Mouse (Mus musculus) CH12.LX (cell line): ENCODE measurements around the gene Cdkn2d. TPM values are rescaled to one million over a fixed set of nuclear protein-coding genes. Genes with fewer than 3 reads are reported as not detected.

Experiments used
- DNase-seq: peaks from one replicate; pipeline ENCODE4 v3.0.0-alpha.2; 2013; ENCODE audit errors: extremely low read depth
- H3K27ac ChIP-seq: 2 replicates; pipeline ENCODE4 v1.5.1; 2012; ENCODE audit warnings: low read depth, mild to moderate bottlenecking, control low read depth, moderate library complexity; ENCODE audit not compliant: insufficient read depth
- H3K27me3 ChIP-seq: replicated peaks from 2 replicates; pipeline ENCODE3; 2012; ENCODE audit warnings: inconsistent platforms
- H3K36me3 ChIP-seq, 2 experiments: replicated peaks in 1 of 2; 2 replicates each; pipeline versions ENCODE3 to v1.6.1; 2012; ENCODE audit warnings: inconsistent platforms in 1 of 2, low read length in 1 of 2, mild to moderate bottlenecking in 1 of 2, mixed read lengths in 1 of 2, moderate library complexity in 1 of 2; ENCODE audit not compliant: control insufficient read depth in 1 of 2, insufficient read depth in 1 of 2
- H3K4me1 ChIP-seq, 2 experiments: 2 replicates each; pipeline ENCODE4 v1.6.1; 2012; ENCODE audit warnings: inconsistent platforms in 1 of 2, moderate library complexity in 1 of 2; ENCODE audit not compliant: insufficient read depth in 2 of 2, control insufficient read depth in 1 of 2
- H3K4me2 ChIP-seq: 2 replicates; pipeline ENCODE4 v1.6.1; 2012; ENCODE audit warnings: low read depth, mild to moderate bottlenecking, control low read depth; ENCODE audit not compliant: poor library complexity, insufficient read depth, severe bottlenecking
- H3K4me3 ChIP-seq, 3 experiments: fragments of 150-350 bp in 1 of 3; sonication (generic) in 1 of 3; replicated peaks in 1 of 3; 2 replicates each; pipeline versions ENCODE3 to v1.5.1; 2011 to 2012; ENCODE audit warnings: low read depth in 2 of 3, low read length in 2 of 3, mild to moderate bottlenecking in 2 of 3, moderate library complexity in 2 of 3, control low read depth in 1 of 3, improper control_type of control experiment in 1 of 3, inconsistent platforms in 1 of 3, mixed read lengths in 1 of 3; ENCODE audit not compliant: poor library complexity in 1 of 3
- H3K79me2 ChIP-seq: replicated peaks from 2 replicates; pipeline ENCODE4 v1.6.1; 2012; ENCODE audit warnings: mild to moderate bottlenecking, moderate library complexity; ENCODE audit not compliant: control insufficient read depth, poor library complexity, insufficient read depth, severe bottlenecking; ENCODE audit errors: extremely low read depth
- H3K9ac ChIP-seq: 2 replicates; pipeline ENCODE4 v1.6.1; 2012; ENCODE audit warnings: low read depth, mild to moderate bottlenecking, control low read depth, moderate library complexity; ENCODE audit not compliant: insufficient read depth
- H3K9me3 ChIP-seq: replicated peaks from 2 replicates; pipeline ENCODE3; 2012; ENCODE audit warnings: low read length, inconsistent platforms, mixed read lengths
- CHD2 ChIP-seq: IDR thresholded peaks from 2 replicates; pipeline ENCODE4 v1.6.1; 2011; ENCODE audit warnings: low read length, improper control_type of control experiment
- CTCF ChIP-seq, 2 experiments: IDR thresholded peaks in 1 of 2; conservative IDR thresholded peaks in 1 of 2; 2 replicates each; pipeline ENCODE4 v1.5.1; 2011 to 2012; ENCODE audit warnings: low read depth in 2 of 2, low read length in 2 of 2, improper control_type of control experiment in 1 of 2, inconsistent platforms in 1 of 2, mild to moderate bottlenecking in 1 of 2, moderate library complexity in 1 of 2
- E2F4 ChIP-seq: IDR thresholded peaks from 2 replicates; pipeline ENCODE4 v1.6.1; 2011; ENCODE audit warnings: low read depth, low read length, improper control_type of control experiment; ENCODE audit not compliant: insufficient replicate concordance
- ELF1 ChIP-seq: IDR thresholded peaks from 2 replicates; pipeline ENCODE4 v1.6.1; 2014; ENCODE audit warnings: low read depth, mild to moderate bottlenecking, inconsistent platforms, low read length, improper control_type of control experiment
- IRF4 ChIP-seq: IDR thresholded peaks from 2 replicates; pipeline ENCODE4 v1.6.1; 2014; ENCODE audit warnings: low read depth, mild to moderate bottlenecking, inconsistent platforms, low read length, improper control_type of control experiment
- JUND ChIP-seq: conservative IDR thresholded peaks from 2 replicates; pipeline ENCODE4 v1.6.1; 2011; ENCODE audit warnings: low read depth, low read length, improper control_type of control experiment
- MYC ChIP-seq: IDR thresholded peaks from 2 replicates; pipeline ENCODE4 v1.6.1; 2011; ENCODE audit warnings: low read depth, mild to moderate bottlenecking, improper control_type of control experiment, low read length
- NELFE ChIP-seq: IDR thresholded peaks from 2 replicates; pipeline ENCODE4 v1.6.1; 2011; ENCODE audit warnings: low read depth, low read length, improper control_type of control experiment
- PAX5 ChIP-seq: IDR thresholded peaks from 2 replicates; pipeline ENCODE4 v1.6.1; 2012; ENCODE audit warnings: low read length, inconsistent platforms, mixed read lengths
- TBP ChIP-seq: conservative IDR thresholded peaks from 2 replicates; pipeline ENCODE4 v1.6.1; 2011; ENCODE audit warnings: low read depth, low read length, improper control_type of control experiment
- TCF12 ChIP-seq: IDR thresholded peaks from 2 replicates; pipeline ENCODE4 v1.6.1; 2014; ENCODE audit warnings: low read depth, mild to moderate bottlenecking, inconsistent platforms, low read length, improper control_type of control experiment
- UBTF ChIP-seq: IDR thresholded peaks from 2 replicates; pipeline ENCODE4 v1.6.1; 2012; ENCODE audit warnings: low read depth, mild to moderate bottlenecking, inconsistent platforms, low read length, improper control_type of control experiment, moderate library complexity
- USF1 ChIP-seq: IDR thresholded peaks from 2 replicates; pipeline ENCODE4 v1.6.1; 2014; ENCODE audit warnings: low read depth, mild to moderate bottlenecking, inconsistent platforms, low read length, improper control_type of control experiment
- ZC3H11A ChIP-seq: IDR thresholded peaks from 2 replicates; pipeline ENCODE4 v1.6.1; 2012; ENCODE audit warnings: low read depth, mild to moderate bottlenecking, inconsistent platforms, low read length, improper control_type of control experiment
- ZKSCAN1 ChIP-seq: IDR thresholded peaks from 2 replicates; pipeline ENCODE4 v1.6.1; 2012; ENCODE audit warnings: low read depth, inconsistent platforms, low read length, improper control_type of control experiment, borderline replicate concordance
- ZNF384 ChIP-seq: IDR thresholded peaks from 2 replicates; pipeline ENCODE4 v1.6.1; 2012; ENCODE audit warnings: low read depth, low read length, improper control_type of control experiment, inconsistent platforms
- dilution Hi-C: fragments of 300-500 bp; cut with MboI; formaldehyde crosslinking; loops from 2 replicates; pipeline ENCODE4 v1.14.3; 2020; ENCODE audit warnings: low sequenced_read_pairs; ENCODE audit not compliant: extremely low pct_unique_long_range_greater_than_20kb, extremely low pct_ligation_motif_present
- in situ Hi-C: fragments of 300-500 bp; cut with MboI; formaldehyde crosslinking; loops from 3 replicates; pipeline ENCODE4 v1.14.3; 2019; ENCODE audit warnings: low sequenced_read_pairs, low pct_ligation_motif_present, low pct_unique_long_range_greater_than_20kb, mixed read lengths
- polyA plus RNA-seq: library from polyadenylated mRNA; unstranded; fragments of >175 nt; gene quantifications from 2 replicates; pipeline ENCODE4 v1.2.1, GENCODE M21; 2012; ENCODE audit warnings: low read depth; ENCODE audit not compliant: insufficient read length
- total RNA-seq, 2 experiments: library from RNA; depleted of rRNA; stranded (reverse); fragments of 300-350 nt in 1 of 2; fragments of >200 nt in 1 of 2; gene quantifications; 2 replicates each; pipeline ENCODE4 v1.2.3; 2012 to 2014

The Cdkn2d gene
- total and polyA plus RNA-seq, 3 experiments: 2.9 to 12.6 (median 7.1) TPM

GRCm38 (mm10) chr9:21320619-21321512 lies 29.7 kb upstream of the Cdkn2d start, which contains the start of gene Slc44a2 (continued):
- TF ChIP-seq TCF12 (0 out of 2 replicates have a peak, but pooled peaks have one; percentile 37), PAX5 (no peak), ZC3H11A (no peak), CHD2 (peak; percentile 2; the same call in 1 of the 2 replicates), ZNF384 (no peak), MYC (0 out of 2 replicates have a peak, but pooled peaks have one; percentile 15), IRF4 (no peak), TBP (no peak), JUND (no peak), ZKSCAN1 (no peak)

GRCm38 (mm10) chr9:21320280-21320618 lies 29.0 kb upstream of the Cdkn2d start:
- Histone ChIP-seq H3K27ac (no peak overlapping the region), H3K79me2 (peaks cover 30% of the 10 kb centered on the region), H3K4me2 (peak overlapping the region; percentile 58; the same call in 1 of the 2 replicates), H3K4me1 (peaks cover 3 to 39% of the 10 kb centered on the region in 2 experiments), H3K9me3 (peaks cover 3% of the 10 kb centered on the region), H3K4me3 (peak overlapping the region in 2 of 3 experiments; percentile 31 to 77), H3K9ac (no peak overlapping the region), H3K36me3 (peaks cover 0 to 11% of the 10 kb centered on the region in 2 experiments), H3K27me3 (no peaks in the 10 kb centered on the region)
- TF ChIP-seq NELFE (peak; percentile 31; the same call in 1 of the 2 replicates), MYC (0 out of 2 replicates have a peak, but pooled peaks have one; percentile 7), UBTF (no peak), E2F4 (no peak)
- dilution Hi-C loops (no loop called here), in situ Hi-C loops (no loop called here)
- no peak for DNase-seq

GRCm38 (mm10) chr9:21319503-21319902 lies 28.3 kb upstream of the Cdkn2d start:
- Histone ChIP-seq H3K36me3 (peaks cover 0 to 5% of the 10 kb centered on the region in 2 experiments), H3K27me3 (no peaks in the 10 kb centered on the region), H3K9me3 (peaks cover 3% of the 10 kb centered on the region), H3K4me3 (no peak overlapping the region), H3K4me1 (peaks cover 3 to 34% of the 10 kb centered on the region in 2 experiments), H3K79me2 (peaks cover 24% of the 10 kb centered on the region), H3K9ac (no peak overlapping the region), H3K4me2 (no peak overlapping the region), H3K27ac (no peak overlapping the region)
- in situ Hi-C loops (loop anchor here (5.0 kb wide), 1 partner anchor 93 kb away; the partner anchor contains the start of gene Qtrt1), dilution Hi-C loops (no loop called here)
- DNase-seq: no peak
- TF ChIP-seq USF1: no peak
- TF ChIP-seq CTCF (conservative IDR thresholded peaks at IDR 0.05 in 1 of 2, IDR thresholded peaks at IDR 0.05 in 1 of 2; ENCODE audit: low read depth in 2 of 2, low read length in 2 of 2): peak in 1 of 2 experiments; percentile 23; a peak in 2 of 4 replicates
- no peak for TF ChIP-seq ELF1
